Mouse (Mus musculus) kidney, postnatal 36 days (tissue): ENCODE measurements around the gene Kmo.

ENCODE experiments used
- DNase-seq, 2 experiments: peaks; one replicate each; pipeline ENCODE4 v3.0.0; 2021 to 2022; ENCODE audit warnings: mixed read lengths in 2 of 2

Kmo gene

DNA sequence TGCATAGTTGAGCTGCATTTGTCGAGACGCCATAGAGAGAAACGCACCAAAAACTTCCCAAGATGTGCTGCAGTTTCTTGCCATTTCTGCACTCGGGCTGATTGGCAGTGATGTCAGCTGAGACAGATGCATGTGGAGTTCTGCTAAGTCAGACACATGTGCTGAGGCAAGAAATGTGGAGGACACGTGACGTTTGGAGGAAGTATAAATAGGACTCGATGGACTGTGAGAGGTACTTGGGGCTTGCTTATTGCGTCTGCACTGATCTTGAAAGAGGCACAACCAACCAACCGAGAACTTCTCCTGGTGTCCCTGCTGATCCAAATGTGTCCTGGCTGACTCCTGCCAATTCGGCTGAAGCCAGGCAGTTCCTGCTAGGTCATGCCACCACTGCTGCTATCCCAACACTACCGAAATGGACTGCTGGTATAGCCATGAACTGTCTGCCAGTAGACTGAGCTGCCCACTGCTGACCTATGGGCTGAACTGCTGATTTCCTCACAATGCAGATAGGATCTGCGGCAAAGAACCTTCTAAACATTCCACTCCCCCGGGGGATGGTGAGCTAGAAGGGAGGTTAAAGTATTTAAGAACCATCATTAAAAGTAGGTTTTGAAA is at the start of gene Kmo:
TSS of gene Kmo (plus strand) at position 568 of the 618 bp plus-strand sequence.
- DNase-seq: no peak

DNA sequence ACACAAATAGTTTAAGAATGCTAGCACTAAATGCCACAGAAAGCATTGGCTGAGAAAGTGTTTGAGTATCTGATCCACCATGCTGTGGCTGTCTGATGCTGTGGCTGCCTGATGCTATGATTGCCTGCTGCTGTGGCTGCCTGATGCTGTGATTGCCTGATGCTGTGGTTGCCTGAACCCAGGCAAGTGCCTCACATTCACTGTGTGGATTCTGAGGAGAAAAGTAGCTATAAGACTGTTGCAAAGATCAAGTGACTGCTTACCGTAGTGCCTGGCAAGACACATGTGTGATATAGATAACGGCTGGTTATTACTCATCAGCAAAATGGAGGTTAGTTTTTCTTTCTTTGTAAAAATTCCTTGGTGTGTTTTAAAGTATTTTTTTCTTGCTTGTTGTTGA is 46.1 kb upstream of the Kmo start:
- no peak for DNase-seq

DNA sequence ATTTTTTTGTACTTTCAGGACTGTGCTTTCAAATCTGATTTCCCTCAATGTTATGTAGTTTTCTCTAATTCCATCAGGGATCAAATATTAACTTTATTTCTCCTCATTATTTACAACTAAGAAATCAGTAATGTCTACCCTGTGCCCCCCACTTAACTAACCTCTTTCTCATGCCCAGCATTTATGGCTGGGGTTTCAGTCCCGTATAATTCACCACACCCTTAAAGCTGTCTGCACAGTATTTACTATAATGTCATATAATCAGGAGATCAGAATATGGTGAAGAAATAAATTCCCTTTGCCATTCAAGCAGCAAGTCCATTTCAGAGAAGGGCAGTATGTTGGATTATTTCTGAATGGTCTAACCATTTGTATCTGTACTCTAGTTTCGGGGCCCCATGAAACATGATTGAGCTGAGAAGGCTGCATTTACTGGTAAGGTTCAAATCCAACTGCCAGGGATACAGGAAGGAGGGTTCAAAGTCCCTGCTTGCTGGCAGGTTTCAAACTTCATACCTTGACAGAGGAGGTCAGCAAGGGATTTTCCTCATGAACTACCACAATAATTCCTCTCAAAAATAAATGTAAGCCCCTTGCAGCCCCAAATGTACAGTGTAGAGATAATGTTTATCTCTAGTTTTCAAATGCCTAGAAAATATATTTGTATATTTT is 41.6 kb upstream of the Kmo start:
- DNase-seq: peak; percentile 8 to 26

DNA sequence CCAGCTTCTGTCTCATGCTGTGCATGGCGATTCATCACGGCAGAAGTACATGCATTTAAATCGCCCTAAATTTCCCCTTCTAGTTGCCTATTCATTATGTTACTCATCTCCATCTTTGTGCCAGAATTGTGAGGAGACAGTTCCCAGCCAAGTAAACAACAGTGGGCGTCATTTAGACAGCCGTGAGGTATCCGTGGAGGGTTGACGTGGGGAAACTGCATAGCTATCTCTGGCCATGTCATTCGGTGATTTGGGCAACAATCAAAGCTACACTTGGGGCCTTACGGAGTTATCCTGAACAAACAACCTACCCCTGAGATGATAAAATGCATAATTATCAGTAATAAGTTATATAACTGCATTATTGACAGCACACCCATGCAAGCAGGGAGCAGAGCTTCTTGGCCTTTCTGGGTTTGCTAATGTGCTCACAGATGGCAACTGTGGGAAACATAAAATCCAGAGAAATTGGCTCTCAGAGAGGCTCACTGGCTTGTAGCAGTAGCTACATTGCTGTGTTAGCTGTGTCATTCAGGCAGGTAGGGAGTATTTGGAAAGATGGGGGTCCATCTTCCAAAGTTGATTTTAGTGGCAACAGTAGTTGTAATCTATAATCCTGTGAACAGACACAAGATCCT is 40.5 kb upstream of the Kmo start:
- no peak for DNase-seq

DNA sequence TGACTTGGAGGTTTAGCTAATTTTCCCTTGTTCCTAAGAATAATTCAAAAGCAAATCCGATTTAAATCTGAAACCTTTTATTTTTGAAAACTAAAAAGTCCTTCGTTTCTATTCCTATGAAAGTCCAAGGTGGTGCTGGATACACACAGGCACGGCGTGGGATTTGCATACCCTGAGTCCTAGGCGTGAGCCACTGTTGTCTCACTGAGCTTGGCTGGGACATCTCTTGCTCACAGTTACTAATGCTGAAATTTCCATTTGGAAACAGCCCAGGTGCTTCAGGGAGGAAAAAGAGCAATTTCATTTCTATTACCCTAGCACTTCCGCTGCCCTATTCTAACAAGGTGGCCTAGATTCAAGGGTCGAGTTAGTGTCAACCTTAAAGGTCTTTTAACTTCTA is 39.8 kb upstream of the Kmo start:
- DNase-seq: no peak

DNA sequence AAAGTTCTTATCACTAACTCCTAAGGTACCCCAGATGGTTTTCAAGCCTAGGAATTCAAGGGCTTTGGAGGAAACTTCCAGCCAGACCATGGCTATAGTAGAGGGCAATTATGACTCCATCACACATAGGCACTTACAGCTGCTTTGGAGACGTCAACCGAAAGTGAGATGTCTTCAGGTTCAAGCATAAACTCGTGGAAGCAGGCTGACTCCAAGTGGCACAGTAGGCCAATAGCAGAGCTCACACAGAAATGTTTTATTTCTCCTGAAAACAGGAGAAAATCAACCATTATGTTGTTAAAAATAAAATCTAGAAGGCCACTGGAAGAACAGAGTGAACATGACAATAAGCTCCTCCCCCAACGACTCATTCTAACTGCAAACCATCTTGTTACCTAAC is 37.4 kb upstream of the Kmo start:
- no peak for DNase-seq

DNA sequence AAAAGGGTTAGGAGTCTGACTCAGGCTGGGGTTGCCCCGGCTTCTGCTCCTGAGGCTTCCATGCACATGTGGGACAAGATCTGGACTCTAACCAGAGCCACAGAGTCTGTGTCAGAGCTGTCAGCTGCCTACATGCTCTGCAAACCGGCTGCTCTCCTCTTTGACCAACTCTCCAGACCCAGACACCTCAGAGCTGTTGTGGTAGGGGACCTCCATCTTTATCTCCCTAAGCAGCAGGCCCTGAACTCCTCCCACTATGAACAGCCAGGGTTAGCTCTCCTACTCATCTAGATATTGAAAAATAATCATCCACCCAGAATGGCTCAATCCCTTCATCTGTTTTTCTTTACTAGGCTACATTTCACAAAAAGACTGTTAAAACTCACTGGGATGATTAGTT is 34.9 kb upstream of the Kmo start:
- no peak for DNase-seq

DNA sequence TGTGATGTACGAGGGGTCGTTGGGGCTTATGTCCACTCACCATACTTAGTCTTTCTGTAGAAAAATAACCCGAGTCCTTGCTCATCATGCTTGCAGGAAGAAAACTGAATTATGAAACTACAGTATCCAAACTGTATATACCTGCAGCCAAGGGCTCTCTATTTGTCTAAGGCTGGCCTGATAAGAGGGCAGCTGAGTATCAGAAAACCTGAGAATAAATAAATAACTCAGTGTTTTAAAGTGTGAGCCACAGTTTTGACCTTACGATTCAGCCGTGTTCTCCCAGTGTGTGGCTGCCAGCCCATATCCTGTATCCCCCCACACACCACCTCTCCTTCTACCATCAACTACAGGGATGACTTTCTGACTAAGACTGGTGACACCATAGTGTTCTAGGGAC is 33.5 kb upstream of the Kmo start:
- DNase-seq: no peak

DNA sequence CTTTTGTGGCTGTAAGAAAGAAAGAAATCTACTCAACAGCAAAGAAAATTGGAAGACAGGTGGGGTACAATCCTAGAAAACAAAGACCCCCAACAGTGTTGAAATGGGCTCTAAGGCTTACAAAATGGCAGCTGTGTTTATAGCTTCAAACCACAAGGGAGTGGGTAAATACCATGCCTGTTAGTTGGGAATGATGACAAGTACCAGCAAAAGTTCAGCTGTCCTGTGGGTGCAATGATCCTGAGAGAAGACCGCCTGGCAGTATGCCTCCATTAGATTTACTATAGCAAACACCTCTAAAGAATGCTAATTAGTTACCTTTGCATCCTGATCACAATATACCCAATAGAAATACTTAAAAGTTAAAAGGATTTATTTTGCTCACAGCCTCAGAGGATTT is 27.3 kb upstream of the Kmo start:
- no peak for DNase-seq

DNA sequence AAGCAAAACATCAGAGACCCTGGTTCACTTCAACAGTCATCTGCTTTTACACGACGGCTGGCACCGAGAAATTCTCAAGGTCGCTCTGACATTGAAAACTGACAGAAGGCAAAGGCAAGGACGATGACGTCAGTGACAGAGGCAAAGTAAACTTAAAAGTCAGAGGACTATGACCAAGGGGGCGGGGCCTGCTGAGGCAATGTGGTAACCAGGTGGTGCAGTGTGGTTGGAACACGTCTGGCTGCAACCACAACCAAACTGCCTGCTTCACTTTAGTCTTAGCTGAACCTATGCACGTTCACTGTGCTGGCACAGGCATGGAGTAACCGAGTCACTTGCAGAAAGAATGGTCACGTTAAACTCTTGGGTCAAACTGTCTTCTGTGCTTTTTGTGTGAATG is 17.9 kb upstream of the Kmo start:
- peak in 1 of 2 experiments; percentile 39 for DNase-seq

DNA sequence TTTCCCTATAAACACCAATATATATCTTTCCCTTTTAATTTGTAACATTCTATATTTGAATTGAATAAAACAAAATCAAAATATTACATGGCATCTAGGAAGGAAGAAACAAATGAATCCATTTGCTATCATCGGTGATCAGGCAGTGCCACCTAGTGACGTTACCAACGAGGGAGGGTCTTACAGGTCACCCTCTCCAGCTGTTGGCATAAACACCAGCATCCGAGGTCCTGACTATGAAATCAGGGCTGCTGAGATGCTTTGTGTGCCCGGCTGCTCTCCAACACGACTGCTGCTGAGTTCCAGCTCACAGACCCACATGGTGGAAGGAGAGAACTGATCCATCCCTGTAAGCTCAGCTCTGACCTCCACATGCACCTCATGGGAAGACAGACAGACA is 16.8 kb upstream of the Kmo start:
- peak in 1 of 2 experiments; percentile 19 for DNase-seq

DNA sequence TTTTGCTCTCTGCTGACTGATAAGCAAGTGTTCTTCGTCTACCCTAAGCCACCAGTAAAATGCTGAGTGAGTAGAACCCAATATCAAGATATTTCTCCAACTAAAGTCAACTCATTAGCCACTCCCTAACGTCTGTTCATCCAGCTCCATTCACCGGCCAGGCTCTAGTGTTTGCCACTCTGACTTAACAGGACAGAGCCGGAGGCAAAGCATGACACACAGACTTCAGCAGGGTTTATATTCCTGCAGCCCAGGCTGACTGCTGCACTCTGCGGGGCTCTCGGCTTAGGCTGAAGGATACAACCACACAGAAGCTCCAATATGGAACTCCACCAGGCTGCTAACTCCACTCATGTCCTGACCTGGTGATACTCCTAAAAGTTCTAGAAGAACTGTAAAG is 12.9 kb upstream of the Kmo start:
- no peak for DNase-seq

DNA sequence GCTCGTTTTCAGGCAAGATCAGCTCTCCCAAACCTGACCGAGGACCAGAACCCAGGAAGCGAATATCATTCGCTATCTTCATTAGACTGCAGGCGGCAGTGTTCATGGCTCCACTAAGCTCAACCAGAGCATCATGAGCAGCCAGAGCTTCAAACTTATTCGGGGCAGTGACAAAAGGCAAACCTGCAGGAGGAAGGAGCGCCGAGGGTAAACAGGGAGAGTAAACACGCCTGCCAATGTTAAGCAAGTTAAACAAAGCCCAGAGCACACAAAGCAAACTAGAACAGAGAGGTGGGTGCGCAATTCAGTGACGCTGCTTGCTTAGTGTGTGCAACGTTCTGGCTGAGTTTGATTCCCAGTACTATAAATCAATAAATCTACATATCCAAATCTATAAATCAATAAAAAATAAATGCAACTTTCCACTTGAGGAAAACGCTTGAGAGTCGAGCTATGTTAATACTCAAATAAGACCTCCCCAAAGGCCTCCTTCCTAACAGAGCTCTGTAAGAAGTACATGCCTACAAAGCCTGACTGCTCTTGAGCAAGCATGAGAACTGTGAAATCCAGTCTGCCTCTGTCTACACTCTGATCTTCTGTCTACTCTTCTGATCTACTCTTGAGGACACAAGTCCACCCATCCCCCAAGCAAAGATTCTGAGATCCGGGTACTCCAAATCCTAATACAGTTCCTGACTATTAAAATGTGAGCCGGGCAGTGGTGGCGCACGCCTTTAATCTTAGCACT is 12.2 kb upstream of the Kmo start:
- DNase-seq: no peak

DNA sequence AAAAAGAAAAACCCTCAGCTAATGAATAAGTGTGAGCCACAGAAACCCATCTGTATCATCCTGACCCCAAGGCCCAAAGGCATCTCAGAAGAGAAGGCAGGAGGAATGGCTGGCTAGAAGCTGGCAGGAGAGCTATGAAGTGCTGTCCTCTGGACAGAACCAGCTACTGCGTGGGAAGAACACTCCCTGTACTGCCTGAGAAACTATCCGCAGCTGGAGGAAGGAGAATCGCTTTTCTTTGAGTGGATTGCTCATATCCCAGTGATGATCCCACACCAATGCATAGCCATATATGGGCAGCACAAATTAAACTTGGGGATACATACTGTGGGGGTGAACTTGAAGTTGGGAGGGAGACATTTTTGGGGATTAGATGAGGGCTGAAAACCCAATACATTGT is 11.5 kb upstream of the Kmo start:
- DNase-seq: no peak

DNA sequence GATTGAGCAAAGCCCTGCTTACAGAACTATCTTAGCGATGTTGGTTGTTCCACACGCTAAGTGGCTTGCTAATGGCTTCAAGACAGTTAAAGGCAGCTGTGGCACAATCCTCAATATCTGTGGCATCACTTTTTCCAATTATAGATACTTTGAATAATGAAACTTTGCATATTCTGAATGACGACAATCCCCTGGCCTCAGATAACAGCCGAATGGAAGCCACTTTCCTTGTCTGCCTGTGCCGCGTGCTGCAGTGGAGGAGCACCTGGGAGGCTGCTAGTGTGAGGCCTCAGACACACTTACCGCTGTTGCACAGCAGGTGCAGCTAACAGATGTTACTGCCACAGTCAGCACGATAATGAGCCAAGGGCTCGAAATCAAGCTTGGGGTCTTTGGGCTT is 5.2 kb upstream of the Kmo start:
- DNase-seq: no peak

DNA sequence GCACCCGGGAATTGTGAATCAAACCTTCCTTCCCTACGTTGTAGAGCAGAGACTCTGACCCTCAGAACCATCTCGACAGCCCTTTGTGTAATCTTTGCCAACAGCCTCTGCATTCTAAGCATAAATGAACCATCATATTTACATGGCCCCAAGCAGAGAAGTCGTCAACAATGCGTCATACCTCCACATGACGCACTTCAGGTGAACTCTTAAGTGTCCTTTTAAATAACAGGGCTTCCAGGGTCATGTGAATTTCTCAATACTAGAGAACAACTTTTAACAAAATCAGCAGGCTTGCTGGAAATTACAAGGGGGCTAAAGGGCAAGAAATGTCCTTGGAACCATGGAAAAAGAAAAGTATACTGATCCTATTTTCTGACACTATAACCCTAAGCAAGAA is 3.5 kb downstream of the Kmo start:
- peak in 1 of 2 experiments; percentile 42 for DNase-seq

DNA sequence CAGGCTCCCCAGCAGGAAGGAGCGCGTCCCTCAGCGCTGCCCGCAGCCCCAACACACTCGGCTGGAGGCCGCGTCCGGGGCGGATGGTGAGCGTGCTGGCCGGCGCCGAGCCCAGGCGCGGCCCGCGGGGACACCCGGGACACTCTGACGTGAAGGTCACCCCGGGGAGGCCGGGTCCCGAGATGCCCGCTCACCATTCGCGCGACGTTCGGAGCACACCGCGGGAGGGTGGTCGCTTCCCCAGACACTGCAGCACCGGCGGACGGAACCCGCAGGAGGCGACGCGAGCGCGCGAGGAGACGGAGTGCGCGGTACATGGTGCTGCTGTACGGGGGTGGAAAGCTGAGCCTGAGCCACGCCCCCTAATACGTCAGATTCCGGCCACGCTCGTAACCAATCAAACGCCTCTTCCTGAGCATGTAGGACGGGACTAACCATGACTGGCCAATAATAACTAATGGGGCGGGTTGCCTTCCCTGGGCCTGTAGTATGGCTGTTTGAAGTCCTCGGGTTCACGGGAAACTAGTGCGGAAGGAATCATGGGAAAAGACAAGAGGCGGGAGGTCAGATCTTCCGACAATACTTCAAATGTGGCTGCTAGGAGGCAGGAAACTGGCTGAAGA is 5.2 kb downstream of the Kmo start, which contains the start of gene Fh1:
TSS of gene Fh1 (minus strand) at position 379 of the 623 bp plus-strand sequence.
- peak; percentile 96 to 98 for DNase-seq

DNA sequence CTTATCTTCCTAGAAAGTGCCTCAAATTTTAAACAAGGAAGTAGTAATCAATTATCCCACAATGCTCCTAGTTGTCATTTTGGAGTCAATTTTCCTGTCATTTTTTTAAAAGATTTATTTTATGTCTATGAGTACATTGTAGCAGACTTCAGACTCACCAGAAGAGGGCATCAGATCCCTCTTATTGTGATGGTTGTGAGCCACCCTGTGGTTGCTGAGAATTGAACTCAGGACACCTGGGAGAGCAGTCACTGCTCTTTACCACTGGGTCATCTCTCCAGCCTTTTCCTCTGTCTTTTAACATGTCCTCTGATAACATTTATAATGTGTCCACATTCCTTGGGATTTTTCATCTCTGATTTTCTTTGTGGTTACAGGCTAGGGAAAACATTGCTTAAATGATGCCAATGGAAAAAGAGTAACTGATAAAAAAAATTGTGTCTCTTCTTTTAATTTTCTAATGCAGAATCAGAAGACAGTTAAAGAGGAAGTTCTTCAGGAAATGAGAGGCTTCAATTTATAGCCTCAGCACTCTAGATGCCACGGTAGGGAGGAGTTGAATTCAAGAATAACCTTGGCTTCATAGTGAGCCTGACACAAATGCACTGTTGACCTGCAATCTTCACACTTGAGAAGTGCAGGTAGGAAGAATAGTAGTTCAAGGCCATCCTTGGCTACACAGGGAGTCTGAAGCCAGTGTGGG is 6.0 kb downstream of the Kmo start:
- peak; percentile 31 to 35 for DNase-seq

DNA sequence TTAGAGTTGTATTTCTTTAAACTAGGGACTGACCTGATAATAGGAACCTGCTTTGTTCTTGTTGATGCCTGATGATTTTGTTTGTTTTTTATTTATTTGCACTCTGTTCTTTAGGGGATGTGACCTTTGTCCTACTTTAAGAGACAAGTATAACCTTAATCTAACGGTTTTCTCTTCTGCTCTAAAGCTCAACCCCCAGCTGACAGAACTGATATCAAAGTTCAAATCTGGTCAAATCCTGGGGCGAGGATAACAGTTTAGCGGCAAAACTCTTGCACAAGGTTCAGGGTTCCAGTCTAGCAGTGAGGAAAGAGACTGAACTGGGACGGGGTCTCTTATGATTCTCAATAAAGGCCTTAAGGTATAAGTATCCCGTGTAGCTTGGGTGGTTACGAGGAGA is 9.1 kb downstream of the Kmo start:
- DNase-seq: no peak

DNA sequence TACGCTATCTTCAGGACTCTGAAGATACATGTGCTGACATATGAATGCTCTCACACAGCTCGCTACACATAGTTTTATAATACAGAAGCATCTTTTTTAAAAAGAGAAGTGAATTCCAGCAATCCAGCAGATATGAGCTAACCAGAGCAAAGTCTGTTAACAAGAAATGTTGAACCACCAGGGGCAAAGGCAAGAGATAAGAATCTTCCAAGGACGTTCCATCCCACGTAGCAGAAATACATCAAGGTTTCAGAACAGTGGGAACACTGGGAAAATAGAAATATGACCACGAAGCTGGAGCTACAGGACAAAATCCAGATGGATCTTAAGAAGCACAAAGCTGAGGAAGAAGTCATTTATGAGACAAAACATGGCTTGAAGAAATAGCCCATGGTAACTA is 10.2 kb downstream of the Kmo start:
- no peak for DNase-seq

DNA sequence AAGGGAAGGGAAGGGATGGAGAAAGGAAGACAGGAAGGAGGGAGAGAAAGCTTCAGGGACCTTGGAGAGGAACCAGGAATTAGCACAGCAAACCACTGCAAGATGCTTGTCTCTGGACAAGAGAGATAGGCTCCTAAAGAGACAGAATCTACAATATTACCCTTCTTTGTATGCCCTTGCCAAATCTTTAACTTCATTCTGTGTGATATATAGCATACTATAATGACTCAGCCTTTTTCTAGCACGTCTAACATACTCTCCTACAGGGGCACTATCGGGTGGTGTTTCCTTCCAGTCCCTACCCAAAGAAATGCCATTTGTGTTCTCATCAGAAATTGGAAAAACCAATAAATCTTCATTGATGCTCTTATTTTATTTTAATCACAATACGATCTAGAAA is 10.9 kb downstream of the Kmo start:
- DNase-seq: no peak

DNA sequence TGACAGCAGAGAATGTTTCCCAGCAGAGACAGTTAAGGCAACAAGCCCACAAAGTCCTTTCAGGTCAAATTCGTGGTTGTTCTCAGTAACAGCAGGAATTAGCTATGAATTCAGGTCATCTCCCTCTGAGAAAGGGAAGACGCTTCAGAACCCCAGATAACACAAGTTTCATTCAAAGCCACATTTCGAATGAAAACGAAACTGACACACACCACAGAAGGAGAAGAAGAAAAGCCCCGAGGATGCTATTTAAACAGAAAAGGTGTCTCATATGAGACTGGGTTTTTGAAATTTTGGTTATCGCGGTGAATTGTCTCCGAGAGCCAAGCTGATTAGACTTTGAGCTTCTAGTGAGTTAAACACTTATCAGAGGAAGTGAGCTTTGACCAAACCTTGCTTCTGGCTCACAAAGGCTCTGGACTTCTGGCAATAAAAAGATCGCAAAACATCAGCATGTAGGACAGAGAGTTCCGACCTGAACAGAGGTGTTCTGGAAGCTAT is 11.6 kb downstream of the Kmo start:
- DNase-seq: peak; percentile 58 to 80
